Mouse (Mus musculus): ENCODE results near the gene Ttc12. TPM values are rescaled to one million over a fixed set of nuclear protein-coding genes. Genes with fewer than 3 reads are reported as not detected.

Ttc12 gene
- polyA plus RNA-seq, 1 experiment from 2014 or later: 1.3 TPM

GRCm38 (mm10) chr9:49456136-49456535 is 29.9 kb downstream of the Ttc12 start:
- 80% methylated on average over 3 of the region's 3 CpGs for WGBS
- H3K4me2 ChIP-seq: no peak overlapping the region
- no peaks in the 10 kb centered on the region for H3K4me1 ChIP-seq (replicated peaks)
- no peak for ATAC-seq (ENCODE audit: insufficient number of reproducible peaks, insufficient read depth, low FRiP score, low TSS enrichment, low read depth)
- H3K27me3 ChIP-seq: no peaks in the 10 kb centered on the region
- no peak overlapping the region for H3K27ac ChIP-seq
- H3K4me3 ChIP-seq (replicated peaks): no peak overlapping the region
- H3K36me3 ChIP-seq: no peaks in the 10 kb centered on the region
- H3K9ac ChIP-seq (replicated peaks): no peak overlapping the region
- H3K9me3 ChIP-seq: peaks cover 5% of the 10 kb centered on the region; the same call in 1 of the 2 replicates

GRCm38 (mm10) chr9:49452396-49452795 is 33.6 kb downstream of the Ttc12 start:
- H3K27ac ChIP-seq: no peak overlapping the region
- WGBS: 81% methylated on average over 1 of the region's 1 CpGs
- no peaks in the 10 kb centered on the region for H3K4me1 ChIP-seq (replicated peaks)
- no peak overlapping the region for H3K4me3 ChIP-seq (replicated peaks)
- ATAC-seq (ENCODE audit: insufficient number of reproducible peaks, insufficient read depth, low FRiP score, low TSS enrichment, low read depth): no peak
- no peak overlapping the region for H3K9ac ChIP-seq (replicated peaks)
- peaks cover 5% of the 10 kb centered on the region; the same call in 1 of the 2 replicates for H3K9me3 ChIP-seq
- no peak overlapping the region for H3K4me2 ChIP-seq
- no peaks in the 10 kb centered on the region for H3K36me3 ChIP-seq
- 0 out of 2 replicates have a peak, but pooled peaks cover 3% of the 10 kb centered on the region for H3K27me3 ChIP-seq

GRCm38 (mm10) chr9:49450491-49450890 is 35.5 kb downstream of the Ttc12 start:
- H3K4me3 ChIP-seq (replicated peaks): no peak overlapping the region
- WGBS: 77% methylated on average over 3 of the region's 3 CpGs

GRCm38 (mm10) chr9:49442621-49443020 is 43.4 kb downstream of the Ttc12 start:
- Histone ChIP-seq H3K9me3 (no peaks in the 10 kb centered on the region), H3K36me3 (no peaks in the 10 kb centered on the region), H3K4me2 (no peak overlapping the region), H3K4me3 (replicated peaks) (no peak overlapping the region), H3K27me3 (no peaks in the 10 kb centered on the region), H3K4me1 (replicated peaks) (no peaks in the 10 kb centered on the region), H3K9ac (replicated peaks) (no peak overlapping the region), H3K27ac (no peak overlapping the region)
- ATAC-seq (ENCODE audit: insufficient number of reproducible peaks, insufficient read depth, low FRiP score, low TSS enrichment, low read depth): no peak
- 79% methylated on average over 3 of the region's 3 CpGs for WGBS

More at GRCm38 (mm10) chr9:49450491-49450890, 35.5 kb downstream of the Ttc12 start:
- Histone ChIP-seq H3K4me1 (replicated peaks) (no peaks in the 10 kb centered on the region), H3K27me3 (0 out of 2 replicates have a peak, but pooled peaks cover 3% of the 10 kb centered on the region), H3K9ac (replicated peaks) (no peak overlapping the region), H3K4me2 (no peak overlapping the region), H3K9me3 (peaks cover 5% of the 10 kb centered on the region; the same call in 1 of the 2 replicates), H3K36me3 (no peaks in the 10 kb centered on the region), H3K27ac (no peak overlapping the region)
- ATAC-seq (ENCODE audit: insufficient number of reproducible peaks, insufficient read depth, low FRiP score, low TSS enrichment, low read depth): no peak

- H3K27me3 ChIP-seq: no peaks in the 10 kb centered on the region
- H3K27ac ChIP-seq: no peak overlapping the region
- H3K4me3 ChIP-seq (replicated peaks): no peak overlapping the region
- H3K9ac ChIP-seq (replicated peaks): no peak overlapping the region
- peaks cover 6% of the 10 kb centered on the region; the same call in 1 of the 2 replicates for H3K4me1 ChIP-seq (replicated peaks)
- H3K4me2 ChIP-seq: no peak overlapping the region
- H3K9me3 ChIP-seq: no peaks in the 10 kb centered on the region
- ATAC-seq (ENCODE audit: insufficient number of reproducible peaks, insufficient read depth, low FRiP score, low TSS enrichment, low read depth): no peak
- 70% methylated on average over 5 of the region's 5 CpGs for WGBS
- no peaks in the 10 kb centered on the region for H3K36me3 ChIP-seq
These were observed 58.5 kb downstream of the Ttc12 start for GRCm38 (mm10) chr9:49427478-49427877.

GRCm38 (mm10) chr9:49426921-49427320 is 59.1 kb downstream of the Ttc12 start, which contains the start of gene Ankk1:
Ankk1 (minus strand) TSS chr9:49427021.
- Histone ChIP-seq H3K4me2 (no peak within 1 kb of the TSS), H3K9ac (replicated peaks) (no peak within 1 kb of the TSS), H3K27me3 (no peaks in the 10 kb centered on the region), H3K9me3 (no peaks in the 10 kb centered on the region), H3K36me3 (no peaks in the 10 kb centered on the region), H3K4me3 (replicated peaks) (no peak within 1 kb of the TSS), H3K27ac (no peak within 1 kb of the TSS), H3K4me1 (replicated peaks) (peaks cover 6% of the 10 kb centered on the region; the same call in 1 of the 2 replicates)
- no peak for ATAC-seq (ENCODE audit: insufficient number of reproducible peaks, insufficient read depth, low FRiP score, low TSS enrichment, low read depth)
- 76% methylated on average over 7 of the region's 7 CpGs for WGBS

- Histone ChIP-seq H3K9ac (replicated peaks) (no peak overlapping the region), H3K4me1 (replicated peaks) (peaks cover 6% of the 10 kb centered on the region; the same call in 1 of the 2 replicates), H3K9me3 (no peaks in the 10 kb centered on the region), H3K36me3 (no peaks in the 10 kb centered on the region), H3K27ac (no peak overlapping the region), H3K4me2 (no peak overlapping the region), H3K4me3 (replicated peaks) (no peak overlapping the region), H3K27me3 (no peaks in the 10 kb centered on the region)
- no peak for ATAC-seq (ENCODE audit: insufficient number of reproducible peaks, insufficient read depth, low FRiP score, low TSS enrichment, low read depth)
- WGBS: 60% methylated on average over 1 of the region's 1 CpGs
These were observed 60.4 kb downstream of the Ttc12 start for GRCm38 (mm10) chr9:49425585-49425984.

- no peak overlapping the region for H3K9ac ChIP-seq (replicated peaks)
- 94% methylated on average over 5 of the region's 5 CpGs for WGBS
- no peaks in the 10 kb centered on the region for H3K27me3 ChIP-seq
- H3K27ac ChIP-seq: no peak overlapping the region
- no peaks in the 10 kb centered on the region for H3K9me3 ChIP-seq
- H3K4me1 ChIP-seq (replicated peaks): peaks cover under 1% of the 10 kb centered on the region; the same call in 1 of the 2 replicates
- ATAC-seq (ENCODE audit: insufficient number of reproducible peaks, insufficient read depth, low FRiP score, low TSS enrichment, low read depth): no peak
- no peak overlapping the region for H3K4me2 ChIP-seq
- H3K4me3 ChIP-seq (replicated peaks): no peak overlapping the region
- no peaks in the 10 kb centered on the region for H3K36me3 ChIP-seq
These were observed 62.2 kb downstream of the Ttc12 start for GRCm38 (mm10) chr9:49423866-49424265.

GRCm38 (mm10) chr9:49410621-49411020 is 75.4 kb downstream of the Ttc12 start:
- H3K9me3 ChIP-seq: no peaks in the 10 kb centered on the region
- no peak for ATAC-seq (ENCODE audit: insufficient number of reproducible peaks, insufficient read depth, low FRiP score, low TSS enrichment, low read depth)
- H3K4me2 ChIP-seq: no peak overlapping the region
- no peaks in the 10 kb centered on the region for H3K36me3 ChIP-seq
- H3K9ac ChIP-seq (replicated peaks): no peak overlapping the region
- no peaks in the 10 kb centered on the region for H3K4me1 ChIP-seq (replicated peaks)
- H3K27ac ChIP-seq: no peak overlapping the region
- no peaks in the 10 kb centered on the region for H3K27me3 ChIP-seq
- H3K4me3 ChIP-seq (replicated peaks): no peak overlapping the region
- 86% methylated on average over 5 of the region's 5 CpGs for WGBS

- H3K27ac ChIP-seq: no peak overlapping the region
- WGBS: 82% methylated on average over 5 of the region's 5 CpGs
- H3K9me3 ChIP-seq: no peaks in the 10 kb centered on the region
- H3K4me3 ChIP-seq (replicated peaks): no peak overlapping the region
- H3K4me1 ChIP-seq (replicated peaks): no peaks in the 10 kb centered on the region
- H3K4me2 ChIP-seq: no peak overlapping the region
- H3K36me3 ChIP-seq: no peaks in the 10 kb centered on the region
- ATAC-seq (ENCODE audit: insufficient number of reproducible peaks, insufficient read depth, low FRiP score, low TSS enrichment, low read depth): no peak
- no peak overlapping the region for H3K9ac ChIP-seq (replicated peaks)
- no peaks in the 10 kb centered on the region for H3K27me3 ChIP-seq
These were observed 79.0 kb downstream of the Ttc12 start for GRCm38 (mm10) chr9:49407028-49407427.

GRCm38 (mm10) chr9:49403711-49404110 is 82.3 kb downstream of the Ttc12 start:
- Histone ChIP-seq H3K9me3 (no peaks in the 10 kb centered on the region), H3K4me1 (replicated peaks) (no peaks in the 10 kb centered on the region), H3K27me3 (no peaks in the 10 kb centered on the region), H3K27ac (no peak overlapping the region), H3K4me2 (no peak overlapping the region), H3K36me3 (no peaks in the 10 kb centered on the region), H3K4me3 (replicated peaks) (no peak overlapping the region), H3K9ac (replicated peaks) (no peak overlapping the region)
- 58% methylated on average over 2 of the region's 2 CpGs for WGBS
- no peak for ATAC-seq (ENCODE audit: insufficient number of reproducible peaks, insufficient read depth, low FRiP score, low TSS enrichment, low read depth)

GRCm38 (mm10) chr9:49396006-49396405 is 90.0 kb downstream of the Ttc12 start:
- H3K9me3 ChIP-seq: no peaks in the 10 kb centered on the region
- ATAC-seq (ENCODE audit: insufficient number of reproducible peaks, insufficient read depth, low FRiP score, low TSS enrichment, low read depth): no peak

More at GRCm38 (mm10) chr9:49396006-49396405, 90.0 kb downstream of the Ttc12 start:
- no peak overlapping the region for H3K9ac ChIP-seq (replicated peaks)
- H3K4me3 ChIP-seq (replicated peaks): no peak overlapping the region
- H3K27ac ChIP-seq: no peak overlapping the region
- no peaks in the 10 kb centered on the region for H3K4me1 ChIP-seq (replicated peaks)
- H3K36me3 ChIP-seq: no peaks in the 10 kb centered on the region
- H3K4me2 ChIP-seq: no peak overlapping the region
- H3K27me3 ChIP-seq: no peaks in the 10 kb centered on the region; the same call in 1 of the 2 replicates
